Mouse (Mus musculus) CH12.LX (cell line): ENCODE data around the gene Git2. TPM values are rescaled to one million over a fixed set of nuclear protein-coding genes. Genes with fewer than 3 reads are reported as not detected.

ENCODE experiments used
- DNase-seq: peaks from one replicate; pipeline ENCODE4 v3.0.0-alpha.2; 2013; ENCODE audit errors: extremely low read depth
- H3K27ac ChIP-seq: 2 replicates; pipeline ENCODE4 v1.5.1; 2012; ENCODE audit warnings: low read depth, mild to moderate bottlenecking, control low read depth, moderate library complexity; ENCODE audit not compliant: insufficient read depth
- H3K27me3 ChIP-seq: replicated peaks from 2 replicates; pipeline ENCODE3; 2012; ENCODE audit warnings: inconsistent platforms
- H3K36me3 ChIP-seq, 2 experiments: replicated peaks in 1 of 2; 2 replicates each; pipeline versions ENCODE3 to v1.6.1; 2012; ENCODE audit warnings: inconsistent platforms in 1 of 2, low read length in 1 of 2, mild to moderate bottlenecking in 1 of 2, mixed read lengths in 1 of 2, moderate library complexity in 1 of 2; ENCODE audit not compliant: control insufficient read depth in 1 of 2, insufficient read depth in 1 of 2
- H3K4me1 ChIP-seq, 2 experiments: 2 replicates each; pipeline ENCODE4 v1.6.1; 2012; ENCODE audit warnings: inconsistent platforms in 1 of 2, moderate library complexity in 1 of 2; ENCODE audit not compliant: insufficient read depth in 2 of 2, control insufficient read depth in 1 of 2
- H3K4me2 ChIP-seq: 2 replicates; pipeline ENCODE4 v1.6.1; 2012; ENCODE audit warnings: low read depth, mild to moderate bottlenecking, control low read depth; ENCODE audit not compliant: poor library complexity, insufficient read depth, severe bottlenecking
- H3K4me3 ChIP-seq, 3 experiments: fragments of 150-350 bp in 1 of 3; sonication (generic) in 1 of 3; replicated peaks in 1 of 3; 2 replicates each; pipeline versions ENCODE3 to v1.5.1; 2011 to 2012; ENCODE audit warnings: low read depth in 2 of 3, low read length in 2 of 3, mild to moderate bottlenecking in 2 of 3, moderate library complexity in 2 of 3, control low read depth in 1 of 3, improper control_type of control experiment in 1 of 3, inconsistent platforms in 1 of 3, mixed read lengths in 1 of 3; ENCODE audit not compliant: poor library complexity in 1 of 3
- H3K79me2 ChIP-seq: replicated peaks from 2 replicates; pipeline ENCODE4 v1.6.1; 2012; ENCODE audit warnings: mild to moderate bottlenecking, moderate library complexity; ENCODE audit not compliant: control insufficient read depth, poor library complexity, insufficient read depth, severe bottlenecking; ENCODE audit errors: extremely low read depth
- H3K9ac ChIP-seq: 2 replicates; pipeline ENCODE4 v1.6.1; 2012; ENCODE audit warnings: low read depth, mild to moderate bottlenecking, control low read depth, moderate library complexity; ENCODE audit not compliant: insufficient read depth
- H3K9me3 ChIP-seq: replicated peaks from 2 replicates; pipeline ENCODE3; 2012; ENCODE audit warnings: low read length, inconsistent platforms, mixed read lengths
- BHLHE40 ChIP-seq: IDR thresholded peaks from 2 replicates; pipeline ENCODE4 v1.6.1; 2011; ENCODE audit warnings: mild to moderate bottlenecking, low read depth, low read length, improper control_type of control experiment
- CHD1 ChIP-seq: IDR thresholded peaks from 2 replicates; pipeline ENCODE4 v1.6.1; 2012; ENCODE audit warnings: low read depth, low read length, improper control_type of control experiment, inconsistent platforms
- CHD2 ChIP-seq: IDR thresholded peaks from 2 replicates; pipeline ENCODE4 v1.6.1; 2011; ENCODE audit warnings: low read length, improper control_type of control experiment
- ETS1 ChIP-seq: conservative IDR thresholded peaks from 2 replicates; pipeline ENCODE4 v1.6.1; 2012; ENCODE audit warnings: low read depth, mild to moderate bottlenecking, inconsistent platforms, low read length, improper control_type of control experiment, moderate library complexity
- GABPA ChIP-seq: IDR thresholded peaks from 2 replicates; pipeline ENCODE4 v1.6.1; 2012; ENCODE audit warnings: low read depth, low read length, improper control_type of control experiment, inconsistent platforms; ENCODE audit not compliant: insufficient replicate concordance
- HCFC1 ChIP-seq: IDR thresholded peaks from 2 replicates; pipeline ENCODE4 v1.6.1; 2012; ENCODE audit warnings: low read depth, mild to moderate bottlenecking, inconsistent platforms, low read length, improper control_type of control experiment
- IRF4 ChIP-seq: IDR thresholded peaks from 2 replicates; pipeline ENCODE4 v1.6.1; 2014; ENCODE audit warnings: low read depth, mild to moderate bottlenecking, inconsistent platforms, low read length, improper control_type of control experiment
- KAT2A ChIP-seq: IDR thresholded peaks from 2 replicates; pipeline ENCODE4 v1.6.1; 2012; ENCODE audit warnings: low read length, improper control_type of control experiment, inconsistent platforms; ENCODE audit not compliant: insufficient replicate concordance
- MAX ChIP-seq: IDR thresholded peaks from 2 replicates; pipeline ENCODE4 v1.6.1; 2011; ENCODE audit warnings: low read length, improper control_type of control experiment
- MAZ ChIP-seq: IDR thresholded peaks from 2 replicates; pipeline ENCODE4 v1.6.1; 2012; ENCODE audit warnings: low read depth, mild to moderate bottlenecking, inconsistent platforms, low read length, improper control_type of control experiment, moderate library complexity
- MEF2A ChIP-seq: IDR thresholded peaks from 2 replicates; pipeline ENCODE4 v1.6.1; 2014; ENCODE audit warnings: low read depth, mild to moderate bottlenecking, inconsistent platforms, low read length, improper control_type of control experiment, borderline replicate concordance
- MYC ChIP-seq: IDR thresholded peaks from 2 replicates; pipeline ENCODE4 v1.6.1; 2011; ENCODE audit warnings: low read depth, mild to moderate bottlenecking, improper control_type of control experiment, low read length
- NELFE ChIP-seq: IDR thresholded peaks from 2 replicates; pipeline ENCODE4 v1.6.1; 2011; ENCODE audit warnings: low read depth, low read length, improper control_type of control experiment
- NRF1 ChIP-seq: IDR thresholded peaks from 2 replicates; pipeline ENCODE4 v1.6.1; 2014; ENCODE audit warnings: low read depth, mild to moderate bottlenecking, inconsistent platforms, low read length, improper control_type of control experiment, moderate library complexity
- PAX5 ChIP-seq: IDR thresholded peaks from 2 replicates; pipeline ENCODE4 v1.6.1; 2012; ENCODE audit warnings: low read length, inconsistent platforms, mixed read lengths
- POLR2A ChIP-seq: IDR thresholded peaks from 2 replicates; pipeline ENCODE4 v1.6.1; 2011; ENCODE audit warnings: low read depth, mild to moderate bottlenecking, improper control_type of control experiment, low read length
- POLR2AphosphoS2 ChIP-seq: IDR thresholded peaks from 2 replicates; pipeline ENCODE4 v1.6.1; 2011; ENCODE audit warnings: low read depth, low read length, improper control_type of control experiment
- RAD21 ChIP-seq: IDR thresholded peaks from 2 replicates; pipeline ENCODE4 v1.6.1; 2011; ENCODE audit warnings: low read depth, mild to moderate bottlenecking, low read length, improper control_type of control experiment, moderate library complexity
- RCOR1 ChIP-seq: conservative IDR thresholded peaks from 2 replicates; pipeline ENCODE4 v1.6.1; 2012; ENCODE audit warnings: low read depth, mild to moderate bottlenecking, inconsistent platforms, low read length, improper control_type of control experiment
- SMC3 ChIP-seq: IDR thresholded peaks from 2 replicates; pipeline ENCODE4 v1.6.1; 2011; ENCODE audit warnings: low read depth, low read length, improper control_type of control experiment
- TBP ChIP-seq: conservative IDR thresholded peaks from 2 replicates; pipeline ENCODE4 v1.6.1; 2011; ENCODE audit warnings: low read depth, low read length, improper control_type of control experiment
- TCF12 ChIP-seq: IDR thresholded peaks from 2 replicates; pipeline ENCODE4 v1.6.1; 2014; ENCODE audit warnings: low read depth, mild to moderate bottlenecking, inconsistent platforms, low read length, improper control_type of control experiment
- USF1 ChIP-seq: IDR thresholded peaks from 2 replicates; pipeline ENCODE4 v1.6.1; 2014; ENCODE audit warnings: low read depth, mild to moderate bottlenecking, inconsistent platforms, low read length, improper control_type of control experiment
- ZC3H11A ChIP-seq: IDR thresholded peaks from 2 replicates; pipeline ENCODE4 v1.6.1; 2012; ENCODE audit warnings: low read depth, mild to moderate bottlenecking, inconsistent platforms, low read length, improper control_type of control experiment
- ZKSCAN1 ChIP-seq: IDR thresholded peaks from 2 replicates; pipeline ENCODE4 v1.6.1; 2012; ENCODE audit warnings: low read depth, inconsistent platforms, low read length, improper control_type of control experiment, borderline replicate concordance
- ZMIZ1 ChIP-seq: IDR thresholded peaks from 2 replicates; pipeline ENCODE4 v1.6.1; 2012; ENCODE audit warnings: low read depth, mild to moderate bottlenecking, inconsistent platforms, low read length, improper control_type of control experiment
- dilution Hi-C: fragments of 300-500 bp; cut with MboI; formaldehyde crosslinking; loops from 2 replicates; pipeline ENCODE4 v1.14.3; 2020; ENCODE audit warnings: low sequenced_read_pairs; ENCODE audit not compliant: extremely low pct_unique_long_range_greater_than_20kb, extremely low pct_ligation_motif_present
- in situ Hi-C: fragments of 300-500 bp; cut with MboI; formaldehyde crosslinking; loops from 3 replicates; pipeline ENCODE4 v1.14.3; 2019; ENCODE audit warnings: low sequenced_read_pairs, low pct_ligation_motif_present, low pct_unique_long_range_greater_than_20kb, mixed read lengths
- polyA plus RNA-seq: library from polyadenylated mRNA; unstranded; fragments of >175 nt; gene quantifications from 2 replicates; pipeline ENCODE4 v1.2.1, GENCODE M21; 2012; ENCODE audit warnings: low read depth; ENCODE audit not compliant: insufficient read length
- total RNA-seq, 2 experiments: library from RNA; depleted of rRNA; stranded (reverse); fragments of 300-350 nt in 1 of 2; fragments of >200 nt in 1 of 2; gene quantifications; 2 replicates each; pipeline ENCODE4 v1.2.3; 2012 to 2014

Git2 gene
- total and polyA plus RNA-seq, 3 experiments: 12.3 to 29.4 (median 22.1) TPM

- Histone ChIP-seq H3K27ac (no peak overlapping the region; the same call in 1 of the 2 replicates), H3K9ac (no peak overlapping the region), H3K36me3 (peaks cover 66 to 93% of the 10 kb centered on the region in 2 experiments), H3K79me2 (no peaks in the 10 kb centered on the region), H3K27me3 (no peaks in the 10 kb centered on the region), H3K4me2 (no peak overlapping the region), H3K4me3 (no peak overlapping the region), H3K4me1 (peaks cover 16 to 26% of the 10 kb centered on the region in 2 experiments), H3K9me3 (peaks cover 8% of the 10 kb centered on the region)
- DNase-seq: no peak
- TF ChIP-seq TCF12 (no peak), NELFE (no peak), ZKSCAN1 (no peak), ZMIZ1 (no peak), POLR2AphosphoS2 (no peak), GABPA (no peak), CHD1 (no peak), HCFC1 (no peak), MAX (no peak), BHLHE40 (no peak), KAT2A (no peak), MEF2A (no peak), USF1 (no peak), ZC3H11A (no peak), ETS1 (no peak), CHD2 (no peak), RCOR1 (no peak)
- dilution Hi-C loops: no loop called here
- in situ Hi-C loops: loop anchor here (5.0 to 25.0 kb wide), 2 partner anchors 92 to 192 kb away; partner anchors contain the start of gene Oasl1
Observed at GRCm38 (mm10) chr5:114720784-114721183, 54.5 kb downstream of the Git2 start.

DNA sequence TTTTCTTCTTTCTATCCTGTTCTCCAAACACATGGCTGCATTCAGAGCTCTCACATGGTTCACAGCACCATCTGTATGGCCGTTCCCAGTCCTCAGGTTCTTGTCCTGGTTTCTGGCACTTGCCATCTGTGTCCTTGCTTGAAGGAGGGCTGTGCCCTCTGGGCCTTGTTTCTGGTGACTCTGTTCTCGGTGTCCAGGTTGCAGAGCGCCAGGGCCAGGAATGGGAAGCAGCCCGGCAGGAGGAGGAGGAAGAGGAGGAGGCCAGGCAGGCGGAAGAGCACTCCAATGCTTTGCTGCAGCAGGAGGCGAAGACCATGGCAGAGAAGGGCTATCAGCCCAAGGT is 55.4 kb downstream of the Git2 start:
- H3K9ac ChIP-seq: no peak overlapping the region
- in situ Hi-C loops (loop anchor here (5.0 to 25.0 kb wide), 2 partner anchors 92 to 192 kb away; partner anchors contain the start of gene Oasl1), dilution Hi-C loops (no loop called here)

More for the DNA sequence above, 55.4 kb downstream of the Git2 start:
- Histone ChIP-seq H3K9me3 (peaks cover 8% of the 10 kb centered on the region), H3K36me3 (peaks cover 67 to 93% of the 10 kb centered on the region in 2 experiments), H3K79me2 (no peaks in the 10 kb centered on the region), H3K4me2 (no peak overlapping the region), H3K4me1 (peaks cover 16 to 26% of the 10 kb centered on the region in 2 experiments), H3K4me3 (no peak overlapping the region), H3K27me3 (no peaks in the 10 kb centered on the region), H3K27ac (no peak overlapping the region)
- TF ChIP-seq NRF1: no peak
- TF ChIP-seq RAD21: no peak
- no peak for TF ChIP-seq BHLHE40
- TF ChIP-seq IRF4: no peak
- no peak for TF ChIP-seq HCFC1
- no peak for TF ChIP-seq POLR2A
- TF ChIP-seq MAX: no peak
- TF ChIP-seq MAZ: no peak
- TF ChIP-seq PAX5: no peak
- TF ChIP-seq TCF12: no peak
- TF ChIP-seq MYC: no peak
- no peak for TF ChIP-seq POLR2AphosphoS2
- TF ChIP-seq SMC3: no peak
- no peak for TF ChIP-seq TBP
- no peak for TF ChIP-seq CHD1
- no peak for TF ChIP-seq CHD2
- TF ChIP-seq GABPA: no peak
- no peak for TF ChIP-seq MEF2A
- no peak for DNase-seq
